Comparison of ENCODE assay signal across 26 mouse cellular contexts in genomic region chr5:143606756-143607155, GRCm38 (mm10).
"Had no signal": no experiment of that assay in that cellular context is flagged by ENCODE, and none has a peak within 500 bp of the region (broad histone marks: within the 10 kb centered on the region; RNA-seq: fewer than 3 reads in every experiment).

No protein-coding gene starts in this region.

- H3K36me3 ChIP-seq: heart, embryonic 13.5 days; heart, embryonic 15.5 days; intestine, embryonic 15.5 days; limb, embryonic 10.5 days; limb, embryonic 12.5 days; liver, embryonic 13.5 days; liver, embryonic 15.5 days had no signal

- H3K4me1 ChIP-seq: liver, embryonic 15.5 days had no signal

- H3K27ac ChIP-seq: heart, adult 2 months; heart, embryonic 13.5 days; heart, embryonic 15.5 days; hindbrain, embryonic 14.5 days; intestine, embryonic 15.5 days; layer of hippocampus, adult 2 months; left cerebral cortex, adult 2 months; limb, embryonic 10.5 days; limb, embryonic 12.5 days; liver, embryonic 13.5 days; liver, embryonic 15.5 days had no signal

- ATAC-seq: hindbrain, embryonic 16.5 days; inflammation-experienced regulatory T-cells, adult 6 months; intestine, embryonic 15.5 days; intestine, postnatal 0 days; liver, postnatal 0 days had no signal

- H3K27me3 ChIP-seq: heart, embryonic 13.5 days; heart, embryonic 15.5 days; intestine, embryonic 15.5 days; limb, embryonic 12.5 days; liver, embryonic 13.5 days had no signal

- H3K9ac ChIP-seq: heart, embryonic 13.5 days; heart, embryonic 15.5 days; hindbrain, embryonic 14.5 days; intestine, embryonic 15.5 days; limb, embryonic 12.5 days; liver, embryonic 13.5 days; liver, embryonic 15.5 days; liver, postnatal 0 days had no signal

- H3K4me3 ChIP-seq: heart, adult 2 months; heart, embryonic 13.5 days; heart, embryonic 15.5 days; intestine, embryonic 15.5 days; layer of hippocampus, adult 2 months; left cerebral cortex, adult 2 months; limb, embryonic 10.5 days; limb, embryonic 12.5 days; liver, embryonic 13.5 days; liver, embryonic 15.5 days had no signal

- H3K4me2 ChIP-seq: heart, embryonic 11.5 days; heart, embryonic 13.5 days; heart, embryonic 15.5 days; hindbrain, embryonic 14.5 days; intestine, embryonic 15.5 days; limb, embryonic 12.5 days; liver, embryonic 11.5 days; liver, embryonic 13.5 days; liver, embryonic 15.5 days had no signal

- DNase-seq: gastrocnemius, postnatal 14 days; gastrocnemius, postnatal 36 days; heart, adult 11 months; heart, postnatal 14 days; heart, postnatal 36 days; kidney, adult 8-10 months; kidney, postnatal 10 days; kidney, postnatal 4 days; liver; liver, embryonic 13.5 days; liver, postnatal 0 days had no signal

- H3K9me3 ChIP-seq: heart, embryonic 13.5 days; heart, embryonic 15.5 days; intestine, embryonic 15.5 days; limb, embryonic 10.5 days; limb, embryonic 12.5 days; liver, embryonic 13.5 days; liver, embryonic 15.5 days had no signal
